8 mouse cellular contexts compared by ENCODE assay signal in genomic region chr3:51416073-51416363, GRCm38 (mm10). TPM values are rescaled to one million over a fixed set of nuclear protein-coding genes. Genes with fewer than 3 reads are reported as not detected.
DNase-seq lines count a peak whose midpoint lies in the region; ATAC-seq lines count a peak whose summit lies in the region.

No protein-coding gene starts in this region.

- peak overlapping the region; percentile 68 for H3K4me2 ChIP-seq in heart, embryonic 15.5 days
- peak overlapping the region; percentile 73 for H3K4me2 ChIP-seq in hindbrain, embryonic 14.5 days (replicated peaks)
- H3K4me2 ChIP-seq in midbrain, embryonic 13.5 days (replicated peaks) = peak overlapping the region; percentile 79

- no peaks in the 10 kb centered on the region for H3K36me3 ChIP-seq in heart, embryonic 15.5 days
- no peaks in the 10 kb centered on the region for H3K36me3 ChIP-seq in hindbrain, embryonic 14.5 days (replicated peaks; ENCODE audit: control insufficient read depth, insufficient read depth)
- H3K36me3 ChIP-seq in midbrain, embryonic 13.5 days = no peaks in the 10 kb centered on the region

- peak overlapping the region; percentile 97 for H3K9ac ChIP-seq in heart, embryonic 15.5 days
- peak overlapping the region; percentile 85 for H3K9ac ChIP-seq in hindbrain, embryonic 14.5 days
- peak overlapping the region; percentile 92 for H3K9ac ChIP-seq in midbrain, embryonic 13.5 days (replicated peaks)

- no peaks in the 10 kb centered on the region for H3K27me3 ChIP-seq in heart, embryonic 15.5 days
- no peaks in the 10 kb centered on the region for H3K27me3 ChIP-seq in hindbrain, embryonic 14.5 days (ENCODE audit: control insufficient read depth, insufficient read depth, low read length)
- no peaks in the 10 kb centered on the region for H3K27me3 ChIP-seq in midbrain, embryonic 13.5 days

- no peaks in the 10 kb centered on the region for H3K9me3 ChIP-seq in heart, embryonic 15.5 days (replicated peaks)
- no peaks in the 10 kb centered on the region for H3K9me3 ChIP-seq in hindbrain, embryonic 14.5 days (ENCODE audit: control insufficient read depth, low read length)
- no peaks in the 10 kb centered on the region for H3K9me3 ChIP-seq in midbrain, embryonic 13.5 days

- intact Hi-C loops in heart, postnatal 36 days (cut with DNase I) = no loop called here

- 1% methylated on average over 21 of the region's 30 CpGs for WGBS in heart, embryonic 15.5 days
- WGBS in hindbrain, embryonic 14.5 days = under 1% methylated on average over 21 of the region's 30 CpGs
- whole genome bisulfite sequencing in midbrain, embryonic 13.5 days = under 1% methylated on average over 30 of the region's 30 CpGs

- H3K4me1 ChIP-seq in heart, embryonic 15.5 days (replicated peaks) = peaks cover 25% of the 10 kb centered on the region
- H3K4me1 ChIP-seq in hindbrain, embryonic 14.5 days (replicated peaks; ENCODE audit: control insufficient read depth, insufficient read depth, low read length) = peaks cover 29% of the 10 kb centered on the region
- peaks cover 37% of the 10 kb centered on the region for H3K4me1 ChIP-seq in midbrain, embryonic 13.5 days (replicated peaks)

- peak overlapping the region; percentile 95 for H3K27ac ChIP-seq in heart, embryonic 15.5 days
- H3K27ac ChIP-seq in hindbrain, embryonic 14.5 days = peak overlapping the region; percentile 83
- H3K27ac ChIP-seq in midbrain, embryonic 13.5 days = peak overlapping the region; percentile 87

- peak overlapping the region; percentile 96 for H3K4me3 ChIP-seq in heart, embryonic 15.5 days
- peak overlapping the region; percentile 67 for H3K4me3 ChIP-seq in hindbrain, embryonic 14.5 days (replicated peaks; ENCODE audit: low read length)
- peak overlapping the region; percentile 86 for H3K4me3 ChIP-seq in midbrain, embryonic 13.5 days (replicated peaks)

- DNase-seq in heart, postnatal 36 days = no peak
- no peak for DNase-seq in hindbrain, embryonic 14.5 days (ENCODE audit: low spot score)
- DNase-seq in right cerebral cortex, postnatal 25 days = no peak
- no peak for DNase-seq in frontal cortex, postnatal 10 days (ENCODE audit: low spot score in 2 of 2)
- DNase-seq in thymus, adult 18-20 months = no peak

- peak; percentile 57 for ATAC-seq in heart, embryonic 15.5 days (replicated peaks; ENCODE audit: insufficient number of reproducible peaks, insufficient read depth, low FRiP score, low read depth)
- peak; percentile 28 for ATAC-seq in activated CD4-positive, CD25-positive, alpha-beta regulatory T cell, adult 4 months
- ATAC-seq in hindbrain, embryonic 14.5 days (ENCODE audit: low FRiP score) = no peak; the same call in 1 of the 2 replicates
- ATAC-seq in midbrain, embryonic 13.5 days = peak; percentile 84

RNA-seq across cellular contexts. Expression of gene Naa15, which starts 1.1 kb away (rescaled TPM):
- polyA plus RNA-seq in heart, embryonic 15.5 days (2015; fragmentation: Nextera tagmentation; extraction: Ambion mirVana) = 36.5 and 42.5 TPM in 2 replicates
- 10 to 100 TPM; 42.8 to 48.4 TPM for total RNA-seq in heart, postnatal 36 days (2021)
- 10 to 100 TPM; 19.8 to 36.4 TPM for polyA plus RNA-seq in activated CD4-positive, CD25-positive, alpha-beta regulatory T cell, adult 4 months (2017; shearing (Covaris generic))
- polyA plus RNA-seq in hindbrain, embryonic 14.5 days (2014; fragmentation: Nextera tagmentation; extraction: Ambion mirVana) = 35.7 and 38.8 TPM in 2 replicates
- polyA plus RNA-seq in midbrain, embryonic 13.5 days (2015; fragmentation: Nextera tagmentation; extraction: Ambion mirVana) = 56.4 and 63.7 TPM in 2 replicates

RNA-seq across cellular contexts. Expression of gene Ndufc1, which starts 7.2 kb away (rescaled TPM):
- polyA plus RNA-seq in heart, embryonic 15.5 days (2015; fragmentation: Nextera tagmentation; extraction: Ambion mirVana) = 1,150 and 1,902 TPM in 2 replicates
- 1,000 to 10,000 TPM; 1,613 to 1,736 TPM for total RNA-seq in heart, postnatal 36 days (2021)
- polyA plus RNA-seq in activated CD4-positive, CD25-positive, alpha-beta regulatory T cell, adult 4 months (2017; shearing (Covaris generic)) = 100 to 1,000 TPM; 213 to 287 TPM
- polyA plus RNA-seq in hindbrain, embryonic 14.5 days (2014; fragmentation: Nextera tagmentation; extraction: Ambion mirVana) = 769 and 914 TPM in 2 replicates
- 772 and 835 TPM in 2 replicates for polyA plus RNA-seq in midbrain, embryonic 13.5 days (2015; fragmentation: Nextera tagmentation; extraction: Ambion mirVana)

RNA-seq across cellular contexts. Expression of gene Mgarp, which starts 19.5 kb away (rescaled TPM):
- 6.9 and 9.5 TPM in 2 replicates for polyA plus RNA-seq in heart, embryonic 15.5 days (2015; fragmentation: Nextera tagmentation; extraction: Ambion mirVana)
- under 1 TPM in 1 of 2 experiments, not detected in 1; 0.33 TPM for total RNA-seq in heart, postnatal 36 days (2021)
- 1 to 10 TPM; 1.5 to 6.0 TPM for polyA plus RNA-seq in activated CD4-positive, CD25-positive, alpha-beta regulatory T cell, adult 4 months (2017; shearing (Covaris generic))
- 0.16 and 1.3 TPM in 2 replicates for polyA plus RNA-seq in hindbrain, embryonic 14.5 days (2014; fragmentation: Nextera tagmentation; extraction: Ambion mirVana)
- 5.6 and 12.0 TPM in 2 replicates for polyA plus RNA-seq in midbrain, embryonic 13.5 days (2015; fragmentation: Nextera tagmentation; extraction: Ambion mirVana)
